Mouse (Mus musculus) adrenal gland, postnatal 25 days (tissue): ENCODE measurements at regions not wholly inside any gene's neighbourhood (a gene's known extent, or its start where the extent isn't known, plus 50 kb on each side); places are given as distances from the start of the nearest gene placed in this dataset.
A peak's percentile ranks its signal among the peaks of the same experiment; 100 is the strongest.

ENCODE experiments used
- DNase-seq: peaks from one replicate; pipeline ENCODE4 v3.0.0; 2021; ENCODE audit warnings: mixed read lengths

- DNase-seq = no peak
Measured at GRCm38 (mm10) chr13:115257345-115257744, 155.6 kb upstream of the Itga1 start.

DNA sequence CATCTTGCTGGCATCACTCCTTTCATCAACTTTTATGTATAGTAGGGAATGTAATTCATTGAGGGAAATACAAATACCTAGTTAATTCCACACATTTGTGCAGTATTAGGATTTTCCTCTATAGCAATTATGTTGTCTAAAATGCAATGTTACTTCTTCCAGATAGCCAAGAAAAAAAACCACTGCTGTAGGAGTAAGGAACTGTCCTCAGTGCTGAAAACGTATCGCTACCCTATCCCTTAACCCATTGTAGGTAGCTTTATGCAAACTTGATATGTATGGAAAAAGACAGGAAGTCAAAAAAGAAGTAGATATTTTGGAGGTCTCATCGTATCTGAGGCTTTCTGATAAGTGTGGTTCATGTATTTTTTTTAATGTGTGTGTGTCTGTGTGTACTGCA is 150.8 kb upstream of the Itga1 start:
- DNase-seq = no peak

DNA sequence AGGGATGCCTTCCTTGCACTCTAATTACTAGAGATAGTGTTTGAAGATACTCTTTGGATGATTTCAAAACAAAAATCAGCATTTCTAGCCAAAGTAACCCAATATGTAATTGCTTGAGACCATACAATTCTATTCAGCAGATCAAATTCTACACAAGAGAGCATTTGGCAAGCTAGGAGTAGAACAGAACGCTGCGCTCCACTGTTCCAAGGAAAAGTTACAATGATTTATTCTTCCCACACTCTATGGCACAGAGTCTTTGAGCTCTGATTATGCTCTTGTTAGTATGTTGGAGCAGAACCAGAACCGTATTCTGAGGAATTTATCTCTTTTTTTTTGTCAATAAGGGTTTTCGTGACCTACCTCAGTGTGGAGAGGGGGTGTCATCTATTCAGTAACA is 130.2 kb upstream of the Itga1 start:
- no peak for DNase-seq

DNA sequence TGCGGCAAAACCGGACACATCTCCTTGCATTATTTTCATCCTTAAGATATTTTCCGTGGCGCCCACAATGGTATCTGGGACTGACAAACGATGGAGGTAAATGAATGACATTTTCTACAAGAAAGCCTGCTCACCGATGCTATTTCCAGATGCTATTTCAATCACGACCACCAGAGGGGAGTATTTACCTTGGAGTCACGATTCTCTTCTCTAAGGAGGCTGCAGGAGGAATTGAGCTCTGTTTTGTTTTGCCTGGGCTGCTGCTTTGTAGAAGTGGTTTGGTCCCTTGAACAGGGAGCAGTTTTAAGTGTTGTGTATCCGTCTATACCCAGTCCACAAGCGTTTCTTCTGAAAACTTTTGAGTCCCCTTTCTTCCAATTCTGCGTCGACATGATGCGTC is 128.7 kb upstream of the Itga1 start:
- peak; percentile 1 for DNase-seq

GRCm38 (mm10) chr13:115226824-115227223 is 125.1 kb upstream of the Itga1 start:
- no peak for DNase-seq

- DNase-seq = no peak
Measured at GRCm38 (mm10) chr13:115219701-115220100, 117.9 kb upstream of the Itga1 start.

- DNase-seq = no peak
Measured at GRCm38 (mm10) chr13:115211285-115211684, 109.5 kb upstream of the Itga1 start.

GRCm38 (mm10) chr13:115210643-115211208 is 109.0 kb upstream of the Itga1 start:
- DNase-seq = no peak

- DNase-seq = no peak
Measured at GRCm38 (mm10) chr13:115209402-115210192, 107.8 kb upstream of the Itga1 start.

- no peak for DNase-seq
Measured at GRCm38 (mm10) chr13:115206723-115207122, 105.0 kb upstream of the Itga1 start.

DNA sequence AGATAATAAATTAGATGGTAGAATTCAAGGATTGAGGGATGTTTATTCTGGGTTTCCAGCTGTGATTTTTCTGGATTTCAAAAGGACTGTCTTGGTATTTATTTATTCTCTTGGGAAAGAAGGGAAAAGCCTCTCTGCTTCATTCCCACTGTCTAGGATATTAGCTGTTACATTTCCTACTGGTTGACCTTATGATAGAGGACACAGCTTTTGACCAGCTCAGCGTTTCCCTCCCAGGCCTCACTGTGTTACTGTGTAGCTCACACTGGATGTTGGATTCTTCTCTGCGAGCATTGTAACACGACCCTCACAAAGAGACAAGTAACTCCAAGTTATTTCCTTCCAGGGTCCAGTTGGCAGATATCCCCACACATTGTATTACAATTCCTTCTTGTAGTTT is 97.4 kb upstream of the Itga1 start:
- no peak for DNase-seq

- DNase-seq = no peak
Measured at GRCm38 (mm10) chr13:115188066-115188465, 86.3 kb upstream of the Itga1 start.

GRCm38 (mm10) chr13:115187356-115187755 is 85.6 kb upstream of the Itga1 start:
- peak; percentile 6 for DNase-seq

- DNase-seq = no peak
Measured at GRCm38 (mm10) chr13:115182211-115182870, 80.6 kb upstream of the Itga1 start.

DNA sequence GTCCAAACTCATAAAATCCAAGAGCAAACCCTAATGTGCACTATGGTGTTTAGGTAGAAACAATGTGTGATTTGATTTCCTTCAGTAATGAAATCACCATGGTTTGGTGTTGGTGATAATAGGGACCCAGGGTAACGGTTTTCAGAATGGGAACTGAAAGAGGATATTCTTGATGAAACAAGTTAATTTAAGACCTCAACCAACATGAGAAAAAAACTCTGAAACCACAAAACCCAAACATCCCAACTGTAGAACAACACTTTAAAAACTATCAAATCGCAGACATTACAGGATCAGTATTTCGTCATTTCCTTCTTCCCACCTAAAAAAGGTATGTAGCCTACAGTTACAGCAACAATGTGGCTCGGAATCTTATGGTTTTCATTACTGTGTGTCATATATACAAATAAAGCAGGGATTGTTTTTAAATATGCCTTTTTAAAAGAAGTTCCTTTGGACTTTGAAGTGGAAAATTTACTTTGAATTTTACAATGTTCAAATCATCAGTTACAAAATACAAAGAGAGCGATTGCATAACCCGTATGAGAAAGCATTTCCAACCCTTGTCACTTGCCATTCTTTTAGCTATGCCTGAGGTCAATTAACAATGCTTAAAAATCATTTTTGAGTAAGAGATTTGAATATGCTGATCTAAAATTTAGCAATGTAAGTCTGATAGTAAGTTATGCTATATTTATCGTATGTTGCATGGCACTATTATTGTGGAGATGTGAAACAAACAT is 76.6 kb upstream of the Itga1 start:
- DNase-seq = no peak

DNA sequence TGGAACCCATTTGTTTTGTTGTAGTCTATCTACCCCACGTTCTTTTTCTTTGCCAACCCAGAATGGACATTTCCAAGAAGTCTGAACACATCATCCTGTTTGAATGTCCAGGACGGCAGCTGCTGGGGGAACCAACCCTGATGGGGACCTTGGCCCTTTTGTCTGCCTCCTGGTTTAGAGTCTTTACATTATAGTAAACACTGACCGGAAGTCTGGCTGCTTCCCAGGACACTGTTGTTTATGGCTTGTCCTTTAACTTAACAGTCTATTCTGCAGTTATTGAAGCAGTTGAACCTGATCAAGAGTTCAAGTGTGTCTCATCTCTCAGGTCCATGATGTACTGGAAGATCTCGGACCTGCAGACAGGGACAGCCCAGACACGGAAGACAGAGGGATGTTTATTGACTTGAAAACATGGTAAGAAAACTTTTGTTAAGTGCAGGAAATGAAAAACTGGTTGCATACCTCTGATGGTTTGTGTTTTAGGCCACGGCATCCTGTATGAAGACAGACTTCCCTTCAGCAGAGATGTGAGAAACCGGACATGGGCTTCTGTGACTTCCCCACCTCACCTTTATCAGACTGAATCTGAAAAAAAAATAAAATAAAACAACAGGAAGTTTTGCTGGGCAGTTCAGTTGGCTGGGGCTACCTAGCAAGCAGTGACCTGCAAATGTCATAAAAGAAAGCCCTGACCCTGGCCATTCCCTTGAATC is 69.7 kb upstream of the Itga1 start:
- DNase-seq = no peak

GRCm38 (mm10) chr13:115165981-115166380 is 64.2 kb upstream of the Itga1 start:
- DNase-seq = no peak

DNA sequence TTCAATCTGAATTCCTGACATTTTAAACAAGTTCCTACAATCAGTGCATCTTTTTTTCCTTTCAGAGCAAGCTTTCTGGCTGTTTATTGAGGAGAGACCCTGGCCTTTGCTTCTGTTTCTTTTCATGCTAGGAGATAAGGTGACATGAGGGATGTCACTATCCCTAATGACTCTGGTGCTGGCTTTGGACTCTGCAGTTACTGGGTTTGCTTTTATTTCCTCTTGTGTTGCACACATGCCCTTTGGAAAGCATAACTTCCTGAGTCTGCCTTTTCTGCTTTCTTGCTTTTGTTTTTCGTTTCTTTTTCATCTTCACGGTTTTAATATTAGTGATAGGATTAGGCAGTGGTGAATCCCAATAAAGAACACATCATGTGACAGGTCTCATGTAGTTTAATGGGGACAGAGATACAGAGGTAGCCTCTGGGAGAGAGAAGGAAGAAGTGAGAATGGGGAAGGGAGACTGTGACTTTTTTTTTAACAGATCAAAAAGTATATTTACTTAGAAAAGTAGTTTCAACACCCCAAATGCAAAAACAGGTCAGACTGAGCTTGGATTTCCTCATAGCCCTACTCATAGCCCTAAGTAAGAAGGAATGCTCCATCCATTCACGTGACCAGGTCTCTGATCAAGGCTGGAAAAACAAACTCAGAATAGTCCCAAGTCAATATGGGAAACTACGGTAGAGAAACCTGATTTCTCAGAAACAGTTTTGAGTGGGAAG is 61.1 kb upstream of the Itga1 start:
- no peak for DNase-seq

DNA sequence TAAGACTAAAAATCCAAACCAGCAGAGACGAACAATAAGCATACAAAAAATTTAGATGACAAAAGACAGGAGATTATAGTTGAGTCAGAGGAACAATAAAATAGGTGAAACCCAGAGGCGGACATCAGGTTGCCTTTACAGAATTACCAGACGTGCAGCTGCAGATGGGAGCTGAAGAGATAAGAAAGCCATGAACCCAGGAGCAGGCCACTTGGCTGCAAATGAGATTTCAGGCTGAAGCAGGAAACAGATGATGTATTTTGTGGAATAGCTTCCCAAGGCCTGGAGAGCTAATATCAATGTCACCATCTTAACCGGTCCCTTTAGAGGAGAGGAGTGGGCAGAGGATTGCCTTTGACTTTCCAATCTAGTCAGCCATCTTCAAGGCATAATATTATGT is 57.6 kb upstream of the Itga1 start:
- no peak for DNase-seq
